24 mouse cellular contexts compared by ENCODE assay signal in genomic region chr14:45503934-45504333, GRCm38 (mm10). TPM values are rescaled to one million over a fixed set of nuclear protein-coding genes. Genes with fewer than 3 reads are reported as not detected.
A peak's percentile ranks its signal among the peaks of the same experiment; 100 is the strongest.
DNase-seq lines count a peak whose midpoint lies in the region; ATAC-seq and TF ChIP-seq lines count a peak whose summit lies in the region.
"Had no signal": no experiment of that assay in that cellular context is flagged by ENCODE, and none has a peak within 500 bp of the region (broad histone marks: within the 10 kb centered on the region; RNA-seq: fewer than 3 reads in every experiment).

No protein-coding gene starts in this region.

- H3K9ac ChIP-seq in lung, postnatal 0 days (replicated peaks; ENCODE audit: low read depth): no peak overlapping the region
- H3K9ac ChIP-seq in hindbrain, embryonic 11.5 days (ENCODE audit: low read depth, low read length): no peak overlapping the region
- H3K9ac ChIP-seq: embryonic facial prominence, embryonic 15.5 days; forebrain, embryonic 15.5 days; hindbrain, embryonic 14.5 days; intestine, embryonic 15.5 days had no signal

- H3K9me3 ChIP-seq in lung, postnatal 0 days (ENCODE audit: low read length): no peaks in the 10 kb centered on the region
- no peaks in the 10 kb centered on the region for H3K9me3 ChIP-seq in hindbrain, embryonic 11.5 days (ENCODE audit: control insufficient read depth, low read length)
- H3K9me3 ChIP-seq: embryonic facial prominence, embryonic 15.5 days; forebrain, embryonic 10.5 days; forebrain, embryonic 15.5 days; intestine, embryonic 15.5 days had no signal

- TF ChIP-seq EP300 in lung, postnatal 0 days (IDR thresholded peaks at IDR 0.05): no peak

- H3K4me1 ChIP-seq in kidney, adult 2 months (ENCODE audit: control insufficient read depth, insufficient read depth, low read length): peaks cover 34% of the 10 kb centered on the region
- peaks cover 18% of the 10 kb centered on the region; the same call in 1 of the 2 replicates for H3K4me1 ChIP-seq in lung, postnatal 0 days (ENCODE audit: insufficient read depth, low read depth, low read length)
- H3K4me1 ChIP-seq in brown adipose tissue, adult 24 weeks (ENCODE audit: control insufficient read depth, insufficient read depth, insufficient read length, low read length): peaks cover 34% of the 10 kb centered on the region
- peaks cover 3% of the 10 kb centered on the region for H3K4me1 ChIP-seq in hindbrain, embryonic 11.5 days (replicated peaks; ENCODE audit: control insufficient read depth, insufficient read depth, low read length)

- TF ChIP-seq POLR2A in kidney, adult 2 months (IDR thresholded peaks at IDR 0.05; ENCODE audit: low read depth, low read length): no peak

- ATAC-seq in lung, postnatal 0 days: peak; percentile 35
- no peak for ATAC-seq in hindbrain, embryonic 11.5 days (ENCODE audit: low FRiP score)
- ATAC-seq: forebrain, embryonic 15.5 days; intestine, embryonic 15.5 days; Patski had no signal

- H3K27ac ChIP-seq in kidney, adult 2 months (ENCODE audit: insufficient read depth, low read depth, low read length): peak overlapping the region; percentile 1; the same call in 1 of the 2 replicates
- H3K27ac ChIP-seq in lung, postnatal 0 days (ENCODE audit: low read length): no peak overlapping the region; the same call in 1 of the 2 replicates
- peak overlapping the region; percentile 90 for H3K27ac ChIP-seq in brown adipose tissue, adult 24 weeks (replicated peaks; ENCODE audit: low read depth, low read length)
- H3K27ac ChIP-seq in hindbrain, embryonic 11.5 days (ENCODE audit: low read depth, low read length): no peak overlapping the region
- H3K27ac ChIP-seq: embryonic facial prominence, embryonic 15.5 days; forebrain, embryonic 10.5 days; forebrain, embryonic 15.5 days; hindbrain, embryonic 14.5 days; intestine, embryonic 15.5 days had no signal

- no peak overlapping the region for H3K4me3 ChIP-seq in kidney, adult 2 months (ENCODE audit: insufficient read depth, low read depth, low read length)
- H3K4me3 ChIP-seq in lung, postnatal 0 days (ENCODE audit: low read depth, low read length): no peak overlapping the region
- no peak overlapping the region for H3K4me3 ChIP-seq in brown adipose tissue, adult 24 weeks (ENCODE audit: insufficient read depth, low read depth, low read length)
- H3K4me3 ChIP-seq in hindbrain, embryonic 11.5 days (ENCODE audit: low read depth, low read length): no peak overlapping the region
- H3K4me3 ChIP-seq: embryonic facial prominence, embryonic 15.5 days; erythroblast, embryonic 14.5 days; forebrain, embryonic 10.5 days; forebrain, embryonic 15.5 days; intestine, embryonic 15.5 days had no signal

- DNase-seq in heart, adult 11 months: peak; percentile 91
- no peak for DNase-seq in heart, postnatal 36 days
- DNase-seq in kidney, adult 2 months: peak; percentile 40
- DNase-seq in kidney, postnatal 4 days: no peak
- DNase-seq in lung, postnatal 0 days (ENCODE audit: low spot score): peak; percentile 53
- DNase-seq in lung, postnatal 14 days: no peak
- DNase-seq in hindbrain, embryonic 11.5 days (ENCODE audit: low spot score): no peak
- DNase-seq: adrenal gland, adult 8-10 months; cerebellum, adult 11 months; cerebellum, adult 8-10 months; cerebellum, postnatal 14 days; embryo, embryonic 11 days; gastrocnemius, postnatal 14 days had no signal

- intact Hi-C loops in heart, postnatal 36 days (cut with DNase I): loop anchor here (1.0 kb wide), 1 partner anchor 25 kb away; no protein-coding TSS in a partner anchor

- no peak overlapping the region for H3K4me2 ChIP-seq in lung, postnatal 0 days (replicated peaks; ENCODE audit: low read depth, low read length)
- no peak overlapping the region for H3K4me2 ChIP-seq in hindbrain, embryonic 11.5 days (replicated peaks; ENCODE audit: low read depth, low read length)
- H3K4me2 ChIP-seq: embryonic facial prominence, embryonic 15.5 days; forebrain, embryonic 15.5 days; heart, embryonic 11.5 days; hindbrain, embryonic 14.5 days; intestine, embryonic 15.5 days had no signal

- no peaks in the 10 kb centered on the region for H3K27me3 ChIP-seq in kidney, adult 2 months (replicated peaks; ENCODE audit: control insufficient read depth, insufficient read depth, low read length)
- H3K27me3 ChIP-seq in lung, postnatal 0 days (replicated peaks; ENCODE audit: insufficient read depth, low read length): no peaks in the 10 kb centered on the region
- H3K27me3 ChIP-seq in hindbrain, embryonic 11.5 days (ENCODE audit: control insufficient read depth, insufficient read depth, low read length): no peaks in the 10 kb centered on the region
- H3K27me3 ChIP-seq: embryonic facial prominence, embryonic 15.5 days; forebrain, embryonic 15.5 days; intestine, embryonic 15.5 days; Patski had no signal

- no peaks in the 10 kb centered on the region for H3K36me3 ChIP-seq in kidney, adult 2 months (ENCODE audit: control insufficient read depth, insufficient read depth, low read length)
- H3K36me3 ChIP-seq in lung, postnatal 0 days (ENCODE audit: insufficient read depth, low read length): no peaks in the 10 kb centered on the region
- H3K36me3 ChIP-seq in hindbrain, embryonic 11.5 days (ENCODE audit: control insufficient read depth, insufficient read depth, low read length): peaks cover 3% of the 10 kb centered on the region; the same call in 1 of the 2 replicates
- H3K36me3 ChIP-seq: intestine, embryonic 15.5 days had no signal

- WGBS in kidney, adult 2 months: 45% methylated on average over 3 of the region's 3 CpGs
- WGBS in lung, postnatal 0 days: 65% methylated on average over 3 of the region's 3 CpGs
- 80% methylated on average over 3 of the region's 3 CpGs for WGBS in hindbrain, embryonic 11.5 days

- no peak for TF ChIP-seq CTCF in kidney, adult 2 months (conservative IDR thresholded peaks at IDR 0.05; ENCODE audit: insufficient read depth, insufficient read length, low read depth, low read length)
- TF ChIP-seq CTCF in lung, postnatal 0 days (IDR thresholded peaks at IDR 0.05): no peak

RNA-seq across cellular contexts. Expression of gene Fermt2, which starts 26.0 kb away (rescaled TPM):
- total RNA-seq in heart, postnatal 36 days (2021): 100 to 1,000 TPM; 272 to 292 TPM
- polyA plus RNA-seq in kidney, adult 2 months (2012; rRNA removed): 40.8 and 47.2 TPM in 2 replicates
- polyA plus RNA-seq in lung, postnatal 0 days (2015; fragmentation: Nextera tagmentation; extraction: Ambion mirVana): 362 and 383 TPM in 2 replicates
- 69.7 and 110 TPM in 2 replicates for polyA plus RNA-seq in brown adipose tissue, adult 24 weeks (2012; ENCODE audit: insufficient read depth, insufficient read length, missing spikeins)
- polyA plus RNA-seq in hindbrain, embryonic 11.5 days (2014; fragmentation: Nextera tagmentation; extraction: Ambion mirVana): 74.4 and 88.1 TPM in 2 replicates
- total RNA-seq: common myeloid progenitor, adult 5-6 weeks; hematopoietic stem cell, adult 5-6 weeks had no signal
- polyA plus RNA-seq: erythroblast, embryonic 14.5 days had no signal

Comparison
In these comparisons a context has a peak if more than half of its experiments do, and no peak if none do; other contexts are left out.
1. DNase-seq: peak in heart, adult 11 months (single experiment), kidney, adult 2 months (single experiment) and lung, postnatal 0 days (single experiment); none in heart, postnatal 36 days (0 of 2), kidney, postnatal 4 days (0 of 2), lung, postnatal 14 days (single experiment) and hindbrain, embryonic 11.5 days (single experiment).
2. H3K27ac ChIP-seq: peak in kidney, adult 2 months (single experiment) and brown adipose tissue, adult 24 weeks (single experiment); none in lung, postnatal 0 days (single experiment) and hindbrain, embryonic 11.5 days (single experiment).